Mouse (Mus musculus) stomach, embryonic 16.5 days (tissue): ENCODE data around the gene Klf1. TPM values are rescaled to one million over a fixed set of nuclear protein-coding genes. Genes with fewer than 3 reads are reported as not detected.

Experiments used
- ATAC-seq: fragments of 200-750 bp; cut with Nextera tagmentation; 2 replicates; pipeline ENCODE4 v1.8.0; 2017; ENCODE audit warnings: moderate number of reproducible peaks, moderate TSS enrichment; ENCODE audit not compliant: insufficient read depth, low FRiP score
- H3K27ac ChIP-seq: fragments of 300-500 bp; sonication (generic); 2 replicates; pipeline ENCODE4 v1.5.1; 2014; ENCODE audit warnings: low read length
- H3K27me3 ChIP-seq: fragments of 300-500 bp; sonication (generic); 2 replicates; pipeline ENCODE4 v1.6.1; 2014; ENCODE audit warnings: low read length, control low read depth, mixed read lengths; ENCODE audit not compliant: control insufficient read depth, insufficient read depth
- H3K36me3 ChIP-seq: fragments of 300-500 bp; sonication (generic); 2 replicates; pipeline ENCODE4 v1.6.1; 2014; ENCODE audit warnings: low read length; ENCODE audit not compliant: control insufficient read depth, insufficient read depth
- H3K4me1 ChIP-seq: fragments of 300-500 bp; sonication (generic); 2 replicates; pipeline ENCODE4 v1.6.1; 2014; ENCODE audit warnings: low read length, control low read depth, mixed read lengths; ENCODE audit not compliant: control insufficient read depth, insufficient read depth
- H3K4me2 ChIP-seq: fragments of 300-500 bp; sonication (generic); 2 replicates; pipeline ENCODE4 v1.6.1; 2014; ENCODE audit warnings: low read depth, low read length, mixed read lengths
- H3K4me3 ChIP-seq: fragments of 300-500 bp; sonication (generic); replicated peaks from 2 replicates; pipeline ENCODE4 v1.5.1; 2014; ENCODE audit warnings: mild to moderate bottlenecking, low read length
- H3K9ac ChIP-seq: fragments of 300-500 bp; sonication (generic); 2 replicates; pipeline ENCODE4 v1.6.1; 2014; ENCODE audit warnings: low read length
- H3K9me3 ChIP-seq: fragments of 300-500 bp; sonication (generic); replicated peaks from 2 replicates; pipeline ENCODE4 v1.6.1; 2016; ENCODE audit warnings: low read length, control low read depth; ENCODE audit not compliant: control insufficient read depth
- WGBS: fragments of 180-500 bp; shearing (Covaris S2); extraction: QIAGEN DNeasy Blood & Tissue Kit; methylation state at CpG from one replicate; pipeline ENCODE4 v1.1.7; 2014; 5-methylcytosine and 5-hydroxymethylcytosine counted together
- polyA plus RNA-seq: library from polyadenylated mRNA; unstranded; fragments of >200 nt; fragmentation: Nextera tagmentation; extraction: Ambion mirVana; gene quantifications from 2 replicates; pipeline ENCODE4 v1.2.1, GENCODE M21; 2015

The Klf1 gene
- polyA plus RNA-seq, 1 experiment from 2014 or later: 18.4 TPM

- under 1% methylated on average over 50 of the region's 50 CpGs for WGBS
- peak within 1 kb of the TSS; percentile 65 for H3K4me2 ChIP-seq
- H3K4me1 ChIP-seq: peaks cover 4% of the 10 kb centered on the region; the same call in 1 of the 2 replicates
- no peak within 1 kb of the TSS for H3K27ac ChIP-seq
- H3K27me3 ChIP-seq: peaks cover 45% of the 10 kb centered on the region
- H3K9me3 ChIP-seq: no peaks in the 10 kb centered on the region
- no peak within 1 kb of the TSS for H3K9ac ChIP-seq
- peak within 1 kb of the TSS; percentile 44 for H3K4me3 ChIP-seq
- ATAC-seq: peak; percentile 68
- no peaks in the 10 kb centered on the region for H3K36me3 ChIP-seq
Observed at GRCm38 (mm10) chr8:84936962-84937546, 35.3 kb downstream of the Klf1 start, which contains the start of gene Mast1. TSS of gene Mast1 (minus strand) at chr8:84937359.

- Histone ChIP-seq H3K4me3 (no peak overlapping the region), H3K4me2 (0 out of 2 replicates have a peak overlapping the region, but pooled peaks have one; percentile 65), H3K36me3 (no peaks in the 10 kb centered on the region), H3K9me3 (no peaks in the 10 kb centered on the region), H3K27ac (no peak overlapping the region), H3K9ac (no peak overlapping the region), H3K4me1 (peaks cover 4% of the 10 kb centered on the region; the same call in 1 of the 2 replicates), H3K27me3 (peaks cover 45% of the 10 kb centered on the region)
- 58% methylated on average over 13 of the region's 13 CpGs for WGBS
- ATAC-seq: no peak
Observed at GRCm38 (mm10) chr8:84937620-84938485, 36.1 kb downstream of the Klf1 start.

GRCm38 (mm10) chr8:84943699-84944098 is 42.0 kb downstream of the Klf1 start:
- peaks cover 51% of the 10 kb centered on the region for H3K27me3 ChIP-seq
- H3K9ac ChIP-seq: no peak overlapping the region
- peaks cover 8% of the 10 kb centered on the region for H3K4me1 ChIP-seq
- no peak overlapping the region for H3K4me2 ChIP-seq
- WGBS: 22% methylated on average over 4 of the region's 4 CpGs
- no peak overlapping the region for H3K4me3 ChIP-seq
- ATAC-seq: no peak
- no peak overlapping the region for H3K27ac ChIP-seq
- H3K9me3 ChIP-seq: no peaks in the 10 kb centered on the region
- no peaks in the 10 kb centered on the region for H3K36me3 ChIP-seq

GRCm38 (mm10) chr8:84944478-84945160 is 42.9 kb downstream of the Klf1 start:
- peak; percentile 53; the same call in 1 of the 2 replicates for ATAC-seq
- Histone ChIP-seq H3K4me2 (peak overlapping the region; percentile 20; the same call in 1 of the 2 replicates), H3K36me3 (no peaks in the 10 kb centered on the region), H3K4me1 (peaks cover 8% of the 10 kb centered on the region), H3K9ac (no peak overlapping the region), H3K27me3 (peaks cover 51% of the 10 kb centered on the region), H3K27ac (no peak overlapping the region), H3K4me3 (no peak overlapping the region), H3K9me3 (no peaks in the 10 kb centered on the region)
- 3% methylated on average over 26 of the region's 26 CpGs for WGBS

GRCm38 (mm10) chr8:84945235-84945632 is 43.5 kb downstream of the Klf1 start:
- Histone ChIP-seq H3K4me1 (peaks cover 8% of the 10 kb centered on the region), H3K27ac (no peak overlapping the region), H3K4me3 (no peak overlapping the region; the same call in 1 of the 2 replicates), H3K4me2 (no peak overlapping the region), H3K9ac (no peak overlapping the region), H3K36me3 (no peaks in the 10 kb centered on the region), H3K27me3 (peaks cover 52% of the 10 kb centered on the region), H3K9me3 (no peaks in the 10 kb centered on the region)
- ATAC-seq: no peak
- 8% methylated on average over 11 of the region's 11 CpGs for WGBS

GRCm38 (mm10) chr8:84945633-84946527 is 44.2 kb downstream of the Klf1 start:
- Histone ChIP-seq H3K27ac (no peak overlapping the region), H3K9me3 (no peaks in the 10 kb centered on the region), H3K9ac (peak overlapping the region; percentile 57), H3K27me3 (peaks cover 54% of the 10 kb centered on the region), H3K4me2 (peak overlapping the region; percentile 67), H3K4me3 (peak overlapping the region; percentile 50), H3K36me3 (no peaks in the 10 kb centered on the region), H3K4me1 (peaks cover 8% of the 10 kb centered on the region)
- ATAC-seq: no peak
- under 1% methylated on average over 49 of the region's 67 CpGs for WGBS

GRCm38 (mm10) chr8:84946528-84947240 is 45.0 kb downstream of the Klf1 start, which contains the start of gene Rtbdn:
TSS of gene Rtbdn (plus strand) at chr8:84946991.
- H3K4me1 ChIP-seq: peaks cover 8% of the 10 kb centered on the region
- no peaks in the 10 kb centered on the region for H3K9me3 ChIP-seq
- H3K4me2 ChIP-seq: peak within 1 kb of the TSS; percentile 67
- 9% methylated on average over 17 of the region's 17 CpGs for WGBS
- peak within 1 kb of the TSS; percentile 50 for H3K4me3 ChIP-seq
- no peak; the same call in 1 of the 2 replicates for ATAC-seq
- H3K9ac ChIP-seq: peak within 1 kb of the TSS; percentile 57
- H3K36me3 ChIP-seq: no peaks in the 10 kb centered on the region
- no peak within 1 kb of the TSS for H3K27ac ChIP-seq
- H3K27me3 ChIP-seq: peaks cover 58% of the 10 kb centered on the region

- no peaks in the 10 kb centered on the region for H3K36me3 ChIP-seq
- no peak overlapping the region for H3K27ac ChIP-seq
- 11% methylated on average over 9 of the region's 9 CpGs for WGBS
- H3K4me3 ChIP-seq: no peak overlapping the region
- peaks cover 58% of the 10 kb centered on the region for H3K27me3 ChIP-seq
- H3K4me1 ChIP-seq: peaks cover 8% of the 10 kb centered on the region
- no peaks in the 10 kb centered on the region for H3K9me3 ChIP-seq
- H3K9ac ChIP-seq: no peak overlapping the region
- H3K4me2 ChIP-seq: no peak overlapping the region
- no peak for ATAC-seq
Observed at GRCm38 (mm10) chr8:84947241-84947545, 45.5 kb downstream of the Klf1 start.
